Mouse (Mus musculus): ENCODE results near the gene Slc8a1.
A peak's percentile ranks its signal among the peaks of the same experiment; 100 is the strongest.

The Slc8a1 gene

DNA sequence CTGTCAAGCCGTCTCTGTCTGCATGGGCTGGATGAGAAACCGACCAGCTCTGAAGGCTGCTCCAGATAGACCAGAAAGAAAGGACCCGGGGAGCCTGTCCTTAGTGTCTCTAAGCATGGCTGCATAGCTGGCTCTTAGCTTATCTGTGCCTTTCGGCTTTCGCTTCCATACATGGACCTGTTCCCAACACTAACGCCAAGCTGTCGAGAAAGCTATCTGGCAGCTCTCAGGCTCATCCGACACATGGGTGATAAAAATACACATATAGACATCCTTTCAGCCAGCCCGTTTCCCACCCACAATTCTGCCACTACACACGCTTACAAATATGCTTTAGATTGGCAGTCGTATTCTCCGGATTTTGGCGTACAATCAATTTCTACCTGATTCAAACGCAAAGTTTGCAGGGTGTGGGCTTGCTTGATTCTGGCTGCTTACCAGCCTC is at the start of gene Slc8a1:
Gene Slc8a1 (minus strand): TSS at position 67 of the 445 bp plus-strand sequence.
- no peak for DNase-seq

DNA sequence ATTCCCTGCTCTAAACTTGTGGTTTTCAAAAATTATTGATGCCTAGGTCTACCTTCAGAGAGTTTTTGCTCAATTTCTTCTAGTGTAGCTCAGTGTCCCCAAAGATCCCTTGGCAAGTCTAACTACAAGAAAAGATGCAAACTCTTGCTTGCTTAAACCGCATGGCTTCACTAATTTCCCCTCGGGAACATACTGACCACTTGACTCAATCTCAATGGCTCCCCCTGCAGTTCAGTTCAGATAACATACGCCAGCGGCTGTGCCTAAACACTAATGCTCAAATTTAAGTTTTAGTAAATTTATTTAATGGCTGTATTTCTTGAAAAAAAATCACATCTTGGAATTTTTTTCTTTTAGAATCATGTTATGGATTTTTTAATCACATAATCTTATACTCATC is 49.2 kb upstream of the Slc8a1 start:
- peak; percentile 12 to 17 for DNase-seq

DNA sequence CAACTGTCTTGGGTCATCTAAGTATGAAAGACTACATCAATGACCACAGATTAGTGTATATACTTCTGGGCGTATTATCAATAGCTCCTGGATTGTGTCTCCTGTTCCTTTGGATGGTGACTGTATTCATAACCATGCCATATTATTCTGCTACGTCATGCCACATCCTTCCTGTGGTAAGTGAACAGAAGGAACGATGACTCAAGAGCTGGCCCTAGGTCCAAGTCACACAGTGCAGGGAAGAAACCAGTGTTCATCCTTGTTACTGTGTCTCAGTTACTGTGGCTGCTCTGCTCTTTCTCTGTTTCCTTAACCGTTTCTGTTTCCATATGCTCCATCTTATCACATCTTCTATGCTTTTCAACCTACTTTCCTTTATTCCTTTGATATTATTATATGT is 44.1 kb upstream of the Slc8a1 start:
- no peak for DNase-seq

DNA sequence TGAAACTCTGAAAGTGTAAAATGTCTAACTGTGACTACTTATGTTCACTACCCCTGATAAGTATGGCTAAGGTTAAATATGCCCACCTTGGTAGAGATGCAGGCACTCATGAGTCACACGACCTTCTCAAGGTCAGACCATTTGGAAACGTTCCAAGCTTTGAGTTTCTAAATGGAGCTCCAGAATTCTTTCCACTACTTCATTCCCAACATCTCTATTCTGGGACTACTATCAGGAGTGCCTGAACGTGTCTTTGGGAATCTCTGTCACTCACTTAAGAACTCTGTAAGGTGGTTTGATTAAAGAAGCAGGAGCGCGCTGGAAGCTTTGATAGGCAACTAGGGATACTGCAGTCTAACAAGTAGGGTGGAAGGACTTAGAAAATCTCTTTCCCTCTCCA is 43.3 kb upstream of the Slc8a1 start:
- DNase-seq, result no peak

DNA sequence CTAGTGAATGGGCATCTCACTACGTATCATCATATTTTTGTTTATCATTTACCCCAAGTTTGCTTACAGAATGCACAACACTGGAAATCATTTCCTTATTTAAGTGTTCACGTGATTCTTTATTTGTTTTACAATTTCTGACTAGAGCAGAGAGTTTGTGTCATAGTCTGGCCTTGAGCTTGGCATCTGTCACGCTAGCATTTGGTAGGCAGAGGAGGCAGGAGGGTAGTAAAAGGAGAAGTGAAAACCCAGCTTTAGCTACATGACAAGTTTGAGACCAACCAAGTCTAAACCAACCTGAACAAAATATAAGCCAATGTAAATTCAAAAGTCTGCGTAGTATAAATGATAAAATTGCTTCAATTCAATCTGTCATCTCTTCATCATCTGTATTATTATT is 41.7 kb upstream of the Slc8a1 start:
- DNase-seq, result peak; percentile 3 to 6

DNA sequence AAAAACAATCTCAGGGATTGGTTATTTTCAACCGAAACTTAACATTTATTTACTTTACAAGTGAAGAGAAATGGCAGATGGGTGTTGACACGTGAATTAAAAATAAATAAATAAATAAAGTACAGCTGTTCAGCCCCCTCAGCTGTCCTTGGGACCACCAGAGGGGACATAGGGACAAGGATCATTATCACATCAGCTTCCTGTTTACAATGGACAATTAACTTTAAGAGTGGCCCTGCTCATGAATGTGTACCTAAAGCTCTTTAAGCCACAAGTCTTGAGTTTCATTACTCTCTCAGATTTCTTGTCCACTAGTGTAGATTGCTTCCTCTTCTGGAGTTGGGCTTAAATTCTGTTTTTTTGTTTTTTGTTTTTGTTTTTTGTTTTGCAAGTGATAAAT is 12.5 kb upstream of the Slc8a1 start:
- DNase-seq, result no peak

DNA sequence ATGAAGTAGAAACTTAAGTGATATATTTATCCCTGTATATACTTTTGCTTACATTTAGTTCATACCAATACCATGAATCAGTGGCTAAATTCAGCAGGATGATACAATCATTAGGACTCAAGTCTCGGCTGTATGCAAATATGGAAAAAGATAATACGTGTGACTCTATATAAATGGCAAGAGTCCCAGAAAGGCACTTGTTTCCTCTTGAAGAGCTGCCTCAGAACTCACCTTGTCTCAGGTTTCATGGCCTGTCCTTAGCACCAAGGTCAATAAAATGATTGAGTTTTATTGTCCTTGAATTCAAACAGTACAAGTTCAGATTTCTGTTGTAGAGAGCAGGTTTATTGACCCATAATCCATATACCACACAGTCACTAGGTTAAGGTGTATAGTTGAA is 4.9 kb upstream of the Slc8a1 start:
- DNase-seq, result no peak

DNA sequence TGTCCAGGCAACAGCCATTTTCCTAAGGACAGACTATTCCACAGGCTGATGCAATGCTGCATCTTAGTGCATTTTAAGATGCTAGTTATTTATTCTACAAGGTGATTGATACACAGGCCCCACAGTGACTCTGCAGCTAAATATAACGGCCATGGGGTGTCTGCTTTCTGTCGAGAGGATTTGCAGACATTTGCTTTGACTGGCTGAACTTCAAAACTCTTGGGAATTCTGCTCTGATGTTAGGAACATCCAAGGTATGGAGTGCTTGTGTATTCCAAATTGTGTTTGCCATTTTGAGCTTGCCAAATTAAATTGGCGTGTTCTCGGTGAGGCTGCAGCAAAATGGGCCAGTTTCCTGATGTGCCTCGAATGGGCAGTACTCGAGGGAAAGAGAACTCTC is 2.4 kb upstream of the Slc8a1 start:
- no peak for DNase-seq

DNA sequence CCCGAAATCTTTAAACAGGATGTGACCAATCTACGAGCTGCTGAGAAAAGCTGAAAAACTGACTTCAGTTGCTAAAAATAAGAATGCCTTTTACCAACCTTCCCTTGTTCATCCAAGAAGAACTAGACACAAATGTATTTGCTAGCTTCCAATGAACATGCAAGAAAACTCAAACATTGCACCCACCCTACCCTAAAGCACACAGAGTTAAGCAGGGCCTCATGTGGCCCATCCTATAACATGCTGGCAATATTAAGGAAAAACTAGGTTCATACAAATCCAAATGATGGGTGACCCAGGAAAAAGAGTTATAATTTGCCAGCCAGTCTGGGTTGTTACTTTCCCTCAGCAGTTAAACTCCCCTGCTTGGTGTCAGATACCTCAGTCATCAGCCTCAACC is 398 bp downstream of the Slc8a1 start:
- DNase-seq, result no peak

DNA sequence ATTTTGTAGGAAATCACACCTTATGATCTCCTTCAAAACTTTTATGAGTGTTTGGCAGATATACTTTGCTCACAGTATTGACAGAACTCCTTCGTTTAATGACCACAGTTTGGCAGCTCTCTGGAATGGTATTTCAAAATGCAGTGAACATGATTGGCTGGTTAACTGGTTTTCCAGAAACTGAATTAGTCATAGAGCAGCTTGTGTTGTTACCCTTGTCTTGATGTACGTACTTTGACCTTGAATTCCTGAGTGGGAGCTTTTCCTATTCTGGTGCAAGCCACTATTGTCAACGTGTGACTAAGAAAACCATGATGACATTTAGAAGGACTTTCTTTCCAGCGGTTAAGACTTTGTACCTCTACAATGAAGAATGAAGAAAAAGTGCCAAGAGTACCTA is 868 bp downstream of the Slc8a1 start:
- no peak for DNase-seq

DNA sequence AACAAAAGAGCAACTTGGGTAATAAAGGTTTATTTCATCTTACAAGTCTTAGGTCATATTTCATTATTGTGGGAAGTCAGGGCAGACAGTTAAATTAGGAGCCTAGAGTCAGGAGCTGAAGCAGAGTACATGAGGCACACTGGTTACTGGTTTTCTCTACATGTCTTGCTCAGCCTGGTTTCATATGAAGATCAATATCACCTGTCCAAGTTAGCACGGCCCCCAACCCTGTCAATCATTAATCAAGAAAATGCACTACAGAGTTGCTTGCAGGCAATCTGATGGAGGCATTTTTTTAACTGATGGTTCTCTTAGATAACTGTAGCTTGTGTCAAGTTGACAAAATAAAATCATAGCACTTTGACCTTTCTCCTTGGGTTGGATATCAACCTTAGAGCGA is 2.6 kb downstream of the Slc8a1 start:
- no peak for DNase-seq

DNA sequence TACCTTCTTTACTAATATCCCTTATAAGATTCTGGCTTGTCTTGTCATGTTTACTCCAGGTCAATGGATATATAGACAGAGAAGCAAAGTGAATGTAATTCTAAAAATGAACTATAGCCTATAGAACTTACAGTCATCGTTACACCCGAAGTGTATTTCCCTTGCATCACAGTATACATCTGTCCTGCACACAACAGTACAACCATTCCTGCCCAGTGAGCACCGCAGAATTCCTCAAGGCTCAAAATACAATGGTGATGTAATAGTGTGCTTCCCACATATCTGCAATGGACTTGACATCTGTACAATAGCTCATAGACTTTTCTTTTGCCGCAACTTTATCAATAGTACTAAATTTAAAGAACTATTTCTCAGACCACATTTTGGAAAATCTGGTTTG is 8.3 kb downstream of the Slc8a1 start:
- no peak for DNase-seq

DNA sequence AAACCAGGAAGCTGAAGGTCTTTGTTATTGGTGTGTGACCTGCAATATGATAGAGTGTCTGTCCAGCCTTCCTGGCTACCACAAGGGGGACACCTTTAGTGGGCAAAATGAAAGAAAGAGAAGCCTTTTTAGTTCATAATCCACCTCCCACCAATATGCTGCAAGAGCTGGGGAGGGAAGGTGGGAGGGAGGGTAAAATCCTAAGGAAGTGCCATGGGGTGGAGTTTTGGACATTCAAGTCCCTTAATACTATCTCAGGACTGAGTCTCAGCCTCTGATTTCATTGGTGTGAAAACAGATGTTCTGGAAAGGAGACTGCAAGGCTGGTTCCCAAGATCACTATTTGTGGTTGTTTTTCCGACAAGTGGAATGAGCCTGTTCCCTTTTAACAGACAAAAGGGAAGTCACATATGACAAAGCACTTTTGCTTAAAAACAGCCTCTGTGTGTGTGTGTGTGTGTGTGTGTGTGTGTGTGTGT is 25.9 kb downstream of the Slc8a1 start:
- DNase-seq, result no peak

DNA sequence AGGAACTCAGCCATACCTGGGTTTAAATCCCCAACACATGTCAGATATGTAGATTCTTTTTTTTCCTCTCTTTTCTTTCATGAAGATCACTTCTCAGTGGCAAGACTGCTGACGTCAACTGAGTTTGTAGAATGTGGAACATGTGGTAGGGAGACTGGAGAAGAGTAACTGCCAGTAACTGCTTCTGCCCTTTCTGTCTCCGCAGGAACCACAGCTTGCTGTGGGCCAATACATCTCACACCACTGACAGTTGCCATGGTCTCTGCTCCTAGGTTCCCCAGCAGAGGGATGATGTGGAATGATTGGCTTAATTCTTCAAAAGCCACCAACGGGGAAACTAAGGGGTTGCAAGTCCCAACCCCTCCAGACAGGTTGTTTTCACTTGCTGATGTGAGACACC is 33.4 kb downstream of the Slc8a1 start:
- DNase-seq, result no peak

DNA sequence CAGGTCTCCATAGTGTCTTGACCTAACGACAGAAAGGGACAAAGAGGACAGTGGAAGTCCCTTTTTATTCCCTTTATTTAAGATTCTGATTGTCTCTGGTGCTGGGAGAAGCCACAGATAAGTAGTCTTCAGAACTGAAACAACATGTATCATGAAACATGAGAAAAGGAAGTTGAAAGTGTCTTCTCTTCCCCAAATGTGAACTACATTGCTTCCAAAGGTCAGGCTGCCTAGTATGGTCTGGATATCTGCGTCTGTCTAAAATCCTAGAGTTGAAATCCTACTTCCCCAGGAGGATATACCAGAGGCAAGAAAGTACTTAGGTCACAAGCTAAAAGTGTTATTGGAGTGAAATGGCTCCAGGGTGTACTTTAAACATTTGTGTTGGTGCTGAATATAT is 34.9 kb downstream of the Slc8a1 start:
- no peak for DNase-seq

DNA sequence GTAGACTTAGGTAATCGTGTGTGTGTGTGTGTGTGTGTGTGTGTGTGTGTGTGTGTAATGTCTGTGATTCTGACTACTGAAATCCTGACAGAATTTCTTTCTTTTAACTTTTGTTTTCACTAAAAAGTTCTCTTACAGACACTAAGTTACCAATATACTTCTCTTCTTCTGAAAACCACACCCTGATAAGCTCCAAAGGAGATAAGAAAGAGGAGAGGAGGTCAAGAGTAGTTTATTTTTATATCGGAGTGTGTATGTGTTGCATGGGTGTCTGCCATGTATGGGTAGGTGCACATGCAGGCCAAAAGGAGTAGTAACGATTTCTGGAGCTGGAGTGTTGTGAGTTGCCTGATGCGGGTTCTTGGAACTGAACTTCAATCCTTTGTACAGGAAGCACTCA is 36.5 kb downstream of the Slc8a1 start:
- DNase-seq, result no peak

DNA sequence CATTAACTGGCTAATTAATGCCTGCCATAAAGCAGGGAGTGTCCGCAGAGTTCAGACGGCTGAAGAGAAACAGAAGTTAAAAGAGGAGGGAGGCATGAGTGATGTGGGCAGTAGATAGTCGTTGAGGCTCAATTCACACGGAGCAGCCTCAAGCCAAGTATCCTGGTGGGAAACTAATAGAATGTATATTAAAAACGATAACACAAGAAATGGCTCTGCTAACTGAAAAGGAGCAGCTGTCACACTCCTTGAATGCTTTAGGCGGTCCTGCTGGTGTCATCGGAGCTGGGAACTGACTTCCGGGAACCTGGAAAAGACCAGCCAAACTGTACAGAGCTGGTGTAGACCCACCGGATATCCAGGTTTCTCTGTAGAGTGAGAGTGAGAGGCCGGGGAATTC is 39.4 kb downstream of the Slc8a1 start:
- DNase-seq, result no peak

DNA sequence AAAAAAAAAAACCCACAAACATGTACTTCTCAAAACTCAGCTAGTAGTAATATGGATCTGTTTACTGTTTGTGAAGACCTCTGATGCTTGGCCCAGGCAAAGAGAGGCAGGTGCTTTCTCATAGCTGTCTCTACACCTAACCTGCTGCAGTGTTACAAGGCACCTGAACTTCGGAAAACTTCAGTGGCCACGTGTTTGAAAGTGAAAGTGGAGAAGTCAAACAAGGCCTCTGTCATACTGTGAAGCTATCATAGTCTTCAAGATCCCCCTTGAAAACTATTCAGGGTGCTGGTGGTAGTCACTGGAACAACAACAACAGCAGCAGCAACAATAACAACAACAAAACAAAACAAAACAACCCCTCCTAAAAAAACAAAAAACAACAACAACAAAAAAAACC is 40.5 kb downstream of the Slc8a1 start:
- no peak for DNase-seq

DNA sequence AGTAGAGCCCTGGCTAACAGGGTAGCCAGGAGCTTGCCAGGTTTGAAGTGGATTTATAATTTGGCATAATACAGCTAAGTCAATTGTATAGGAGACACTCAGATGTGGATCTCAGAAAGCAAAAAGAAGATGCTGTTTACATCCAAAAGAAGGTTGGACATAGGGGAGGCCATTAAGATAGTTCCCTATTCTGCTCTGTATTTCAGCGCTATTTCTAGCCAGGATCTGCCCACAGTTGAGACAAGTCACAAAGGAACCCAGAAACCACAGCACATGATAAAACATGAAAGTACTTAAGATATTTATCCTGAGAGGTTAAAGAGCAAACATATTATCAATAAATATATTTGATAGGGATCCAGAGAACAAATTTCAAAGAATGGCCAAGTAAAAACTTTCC is 43.2 kb downstream of the Slc8a1 start:
- no peak for DNase-seq

DNA sequence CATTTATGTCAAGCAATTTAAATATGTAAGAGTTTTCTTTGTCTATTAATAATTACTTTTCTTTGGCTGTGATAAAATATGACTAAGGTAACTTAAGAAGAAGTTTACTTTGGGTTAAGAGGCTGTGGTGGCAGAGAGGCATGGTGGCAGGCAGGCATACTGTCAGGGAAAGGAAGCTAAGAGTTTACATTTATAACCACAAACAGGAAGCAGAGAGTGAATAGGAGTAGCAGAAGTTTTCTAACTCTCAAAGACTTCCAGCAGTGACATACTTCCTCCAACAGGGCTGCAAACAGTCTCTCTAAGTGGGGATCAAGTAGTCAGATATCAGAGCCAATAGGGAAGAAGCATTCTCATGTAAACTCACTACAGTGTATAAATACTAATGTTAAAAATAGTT is 58.6 kb downstream of the Slc8a1 start:
- DNase-seq, result no peak

DNA sequence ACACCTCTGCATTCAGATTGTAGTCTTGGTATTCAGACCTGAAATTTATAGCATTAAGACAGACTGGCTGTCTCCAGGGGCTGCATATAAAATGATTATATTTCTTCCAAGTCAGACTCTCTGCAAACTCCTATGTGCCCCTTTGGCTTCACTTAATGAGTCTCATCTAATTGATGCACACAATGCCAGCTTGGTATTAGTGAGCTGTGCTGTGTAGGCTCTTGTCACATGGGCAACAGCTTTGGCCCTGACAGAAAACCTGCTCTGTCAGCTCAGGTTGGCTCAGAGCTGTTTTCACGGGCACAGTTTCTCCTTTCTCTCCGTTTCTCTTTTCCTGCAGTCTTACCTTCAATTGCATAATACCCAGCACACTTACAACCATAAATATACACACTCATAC is 60.7 kb downstream of the Slc8a1 start:
- no peak for DNase-seq

DNA sequence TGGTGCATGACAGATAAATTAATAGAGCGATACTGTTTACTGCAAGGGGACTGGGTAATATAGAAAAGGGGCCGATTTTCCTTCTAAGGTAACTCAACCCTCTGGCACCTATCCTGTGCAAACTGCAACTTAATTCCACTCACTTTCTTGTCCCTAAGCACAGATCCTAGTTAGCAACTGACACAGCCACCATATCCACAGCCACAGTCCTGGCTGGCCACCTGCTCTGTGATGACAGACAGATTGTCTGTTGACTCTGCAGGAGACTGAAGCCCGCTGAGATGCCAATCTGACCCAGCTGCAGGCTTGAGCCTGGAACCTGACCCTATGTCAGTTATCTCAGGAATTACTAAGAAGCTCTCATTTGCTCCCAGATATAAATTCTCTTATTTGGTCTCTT is 62.0 kb downstream of the Slc8a1 start:
- DNase-seq, result no peak

DNA sequence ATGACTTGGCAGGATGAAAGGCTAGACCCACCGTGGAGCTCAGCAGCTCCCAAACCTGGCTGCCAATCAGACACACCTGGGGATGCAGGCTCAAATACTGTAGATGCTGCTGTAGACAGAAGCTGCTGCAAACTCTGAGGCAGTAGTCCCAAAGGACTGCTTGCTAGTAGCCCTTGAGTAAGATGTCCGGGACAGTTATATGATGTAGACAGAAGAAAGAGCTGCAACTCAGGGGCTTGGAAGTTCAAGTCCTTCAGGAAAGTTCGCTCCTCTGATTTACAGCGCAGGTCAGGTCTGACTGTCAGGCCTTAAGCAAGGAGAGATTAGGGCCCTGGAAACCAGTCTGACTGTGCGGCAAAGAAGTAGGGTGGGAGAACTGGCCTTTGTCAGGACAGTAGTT is 66.9 kb downstream of the Slc8a1 start:
- no peak for DNase-seq

DNA sequence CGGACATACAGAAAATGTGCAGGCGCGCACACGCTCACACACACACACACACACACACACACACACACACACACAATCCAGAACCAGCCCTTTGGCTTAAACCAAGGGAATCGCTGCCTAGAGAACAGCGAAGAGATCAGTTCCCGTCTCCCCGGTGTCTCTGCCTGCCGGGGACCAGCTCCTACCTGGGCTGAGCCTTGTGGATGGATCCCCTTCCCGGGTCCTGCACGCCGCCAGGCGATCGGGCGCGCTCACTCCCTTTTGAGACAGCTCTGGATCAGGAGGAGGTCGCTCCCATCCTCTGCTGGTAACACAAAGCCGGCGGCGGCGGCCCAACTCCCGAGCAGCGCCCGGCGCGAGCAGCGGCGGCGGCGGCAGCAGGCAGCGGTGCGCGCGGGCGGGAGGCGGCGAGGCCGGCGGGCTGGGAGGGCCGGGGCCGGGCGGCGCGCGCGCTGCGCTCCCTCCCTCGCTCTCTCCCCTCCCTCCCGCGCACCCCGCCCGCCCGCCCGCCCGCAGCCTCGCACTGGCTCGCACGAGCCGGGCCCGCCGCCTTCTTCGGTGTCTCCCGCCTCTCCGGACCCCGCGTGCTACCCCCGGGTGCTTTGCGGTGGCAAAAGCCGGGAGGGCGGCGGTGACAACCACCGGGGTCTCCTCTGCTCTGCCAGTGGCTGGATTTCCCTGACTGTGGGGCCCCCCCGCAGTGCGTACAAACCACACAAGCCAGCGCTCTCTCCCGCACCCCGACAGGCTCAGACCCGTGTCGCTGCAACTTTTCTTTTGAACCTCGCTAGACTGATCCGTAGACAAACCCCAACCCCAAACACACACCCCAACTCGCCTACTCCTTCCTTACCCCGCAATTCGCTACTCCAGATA is 68.1 kb downstream of the Slc8a1 start:
- peak; percentile 6 to 9 for DNase-seq
